Mouse (Mus musculus) embryo, embryonic 10 days (tissue): ENCODE data around the gene Zdhhc4.

Experiments
- DNase-seq: peaks from one replicate; pipeline ENCODE4 v3.0.0-alpha.2; 2015; ENCODE audit warnings: low spot score

Gene Zdhhc4

DNA sequence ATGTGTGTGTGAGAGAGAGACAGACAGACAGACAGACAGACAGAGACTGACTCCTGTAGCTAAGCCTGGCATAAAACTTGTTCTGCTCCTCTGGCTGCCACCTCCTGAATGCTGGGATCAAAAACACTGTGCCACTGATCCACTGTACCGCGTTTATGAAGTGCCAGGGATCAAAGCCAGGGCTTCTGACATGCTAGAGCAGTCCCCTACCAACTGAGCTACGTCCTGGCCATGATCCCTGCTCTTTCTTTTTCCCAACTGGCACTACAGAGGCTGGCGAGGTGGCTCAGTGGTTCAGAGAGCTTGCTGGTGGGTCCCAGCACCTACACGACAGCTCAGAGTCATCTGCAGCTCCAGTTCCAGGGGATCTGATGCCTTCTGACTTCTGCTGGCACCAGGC, 53.3 kb downstream of the Zdhhc4 start:
- DNase-seq: no peak

DNA sequence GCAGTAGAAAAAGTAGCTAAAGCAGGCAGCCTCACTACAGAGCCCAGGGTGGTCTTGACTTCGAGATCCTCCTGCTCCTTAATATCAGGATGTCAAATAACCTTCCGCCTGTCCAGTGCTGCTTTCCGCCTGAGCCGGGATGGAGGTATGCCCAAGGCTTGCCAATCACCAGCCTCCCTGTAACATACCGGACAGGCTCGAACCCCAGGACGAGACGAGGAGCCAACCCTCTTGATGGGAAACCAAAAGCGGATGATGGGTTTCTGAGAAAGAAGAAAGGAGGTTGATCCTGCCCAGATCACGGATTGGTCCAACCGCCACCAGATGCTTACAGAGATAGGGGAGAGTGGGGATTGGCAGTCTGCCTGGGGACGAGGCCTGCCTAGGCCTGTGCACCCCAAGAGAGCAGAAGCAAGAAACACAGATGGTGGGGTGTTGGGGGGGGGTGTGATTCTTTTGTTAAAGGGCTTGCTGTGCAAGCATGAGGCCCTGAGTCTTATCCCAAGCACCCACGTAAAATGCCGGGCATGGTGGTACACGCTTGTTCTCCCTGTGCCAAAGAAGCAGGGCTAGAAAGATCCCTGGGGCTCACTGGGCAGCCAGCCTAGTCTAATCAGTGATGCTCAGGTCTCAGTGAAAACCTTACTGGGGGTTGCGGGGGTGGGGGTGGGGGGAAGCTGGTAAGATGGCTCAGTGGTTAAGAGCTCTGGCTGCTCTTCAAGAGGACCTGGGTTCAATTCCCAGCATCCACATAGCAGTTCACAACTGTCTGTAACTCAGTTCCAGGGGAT, 56.3 kb downstream of the Zdhhc4 start:
- DNase-seq: no peak

GRCm38 (mm10) chr5:143272108-143272507, 56.9 kb downstream of the Zdhhc4 start:
- DNase-seq: no peak

DNA sequence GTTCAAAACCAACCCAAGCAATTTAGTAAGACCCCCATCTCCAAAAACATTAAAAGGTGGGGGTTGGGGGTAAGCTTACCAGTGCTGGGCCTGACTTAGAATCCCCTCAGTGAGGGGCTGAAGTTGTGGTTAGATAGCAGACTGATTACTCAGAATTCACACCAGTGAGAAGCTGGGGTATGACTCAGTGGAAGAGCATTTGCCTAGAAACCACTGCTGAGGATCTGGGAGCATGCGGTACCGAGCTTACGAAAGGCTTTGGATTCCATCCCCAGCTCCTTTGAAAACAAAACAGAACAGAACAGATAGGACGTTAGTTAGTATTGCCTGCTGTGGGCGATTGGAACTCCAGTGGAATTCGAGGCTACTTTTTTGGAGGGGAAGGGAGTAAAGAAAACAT, 57.4 kb downstream of the Zdhhc4 start:
- no peak for DNase-seq

GRCm38 (mm10) chr5:143270151-143270519, 58.9 kb downstream of the Zdhhc4 start:
- no peak for DNase-seq

DNA sequence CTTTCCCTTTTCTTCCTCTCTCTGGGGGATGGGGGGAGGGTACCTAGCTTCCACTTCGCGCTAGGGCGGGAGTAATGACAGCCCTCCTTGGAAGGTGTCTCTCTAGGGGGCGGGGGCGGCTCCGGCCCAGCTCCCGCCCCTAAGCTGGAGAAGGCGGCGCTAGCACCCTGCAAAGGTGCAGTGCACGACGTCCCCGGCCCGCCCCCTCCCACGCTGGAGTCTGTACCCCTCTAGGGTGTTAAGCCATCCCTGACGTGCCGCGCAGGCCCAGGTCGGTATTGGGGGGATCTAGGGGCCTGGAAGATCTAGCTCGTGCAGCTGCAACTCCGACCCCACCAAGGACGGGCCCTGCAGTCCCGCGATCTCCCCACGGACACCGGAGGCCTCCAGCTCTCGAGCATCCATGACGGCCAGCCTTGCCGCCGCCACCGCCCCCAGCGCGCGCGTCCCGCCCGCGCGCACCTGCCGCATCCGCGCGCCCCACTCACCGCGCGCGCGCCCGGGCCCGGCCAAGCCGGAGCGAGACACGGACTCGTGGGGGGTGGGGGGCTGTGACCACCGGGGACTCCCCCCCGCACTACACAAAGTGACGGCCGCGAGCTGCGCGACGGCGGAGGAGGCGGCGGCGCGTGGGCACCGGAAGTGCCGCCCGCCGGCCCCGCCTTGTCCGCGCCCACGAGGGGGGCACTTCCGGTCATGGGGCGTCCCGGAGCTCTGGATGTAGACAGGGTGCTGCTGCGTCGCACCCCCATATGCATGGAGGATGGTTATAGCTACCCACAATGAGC, 59.5 kb downstream of the Zdhhc4 start, which contains the start of gene Zfp316:
Gene Zfp316 (minus strand): TSS at position 660 of the 788 bp plus-strand sequence.
- peak; percentile 71 for DNase-seq

DNA sequence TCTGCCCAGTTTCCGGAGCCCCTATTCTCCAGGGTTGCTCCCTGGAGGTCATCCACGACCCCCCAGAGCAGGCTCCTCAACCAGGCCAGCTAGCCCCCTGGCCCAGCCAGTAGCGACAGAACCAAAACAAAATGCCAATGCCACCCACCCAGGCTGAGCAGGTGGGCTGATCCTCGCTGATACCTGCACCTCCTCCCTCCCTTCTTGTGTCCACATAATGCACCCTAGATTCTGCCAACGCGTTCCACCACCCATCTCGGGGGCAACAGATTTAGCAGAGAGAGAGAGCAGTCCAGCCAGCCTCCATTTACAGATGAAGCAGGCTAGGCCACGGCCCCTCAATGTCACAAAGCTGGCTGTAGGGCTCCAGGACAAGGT, 60.1 kb downstream of the Zdhhc4 start:
- no peak for DNase-seq

DNA sequence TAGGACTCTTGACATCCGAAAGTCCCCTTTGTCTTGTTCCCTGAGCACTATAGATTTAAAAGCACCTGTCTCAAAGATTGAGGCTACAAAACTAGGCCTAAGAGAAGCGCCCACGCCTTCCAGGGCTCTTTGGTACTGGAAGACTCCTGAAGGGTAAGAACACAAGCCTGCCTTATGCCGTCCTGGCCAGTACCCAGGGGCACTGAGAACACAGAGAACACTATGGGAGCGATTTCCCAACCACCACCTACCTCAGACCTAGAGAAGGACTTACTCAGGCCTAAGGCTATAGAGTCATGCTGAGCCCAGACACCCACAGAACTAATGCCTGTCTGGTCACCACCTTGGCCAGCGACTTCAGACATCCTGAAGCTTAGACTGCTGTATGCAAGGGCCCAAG, 62.3 kb downstream of the Zdhhc4 start:
- no peak for DNase-seq
